Mouse (Mus musculus) cerebellum, adult 2 months (tissue): ENCODE data around the gene Sart3.

Experiments used
- CTCF ChIP-seq: fragments of 200-500 bp; IDR thresholded peaks from 2 replicates; pipeline ENCODE4 v1.5.1; 2011; ENCODE audit warnings: low read depth, mild to moderate bottlenecking, control low read depth, low read length, moderate library complexity, borderline replicate concordance; ENCODE audit not compliant: insufficient read depth
- POLR2A ChIP-seq: fragments of 200-500 bp; IDR thresholded peaks from 2 replicates; pipeline ENCODE4 v1.6.1; 2011; ENCODE audit warnings: low read length, control low read depth, borderline replicate concordance; ENCODE audit not compliant: insufficient read depth

- TF ChIP-seq CTCF (no peak), POLR2A (no peak)
These were observed 8.9 kb upstream of the Sart3 start for GRCm38 (mm10) chr5:113781254-113781653.
